Mouse (Mus musculus): Measurements from ENCODE around the gene Atp8a2. TPM values are rescaled to one million over a fixed set of nuclear protein-coding genes. Genes with fewer than 3 reads are reported as not detected.
A peak's percentile ranks its signal among the peaks of the same experiment; 100 is the strongest.

Atp8a2 gene
- total RNA-seq, 2 experiments from 2014 or later, result 45.3 to 46.9 TPM

DNA sequence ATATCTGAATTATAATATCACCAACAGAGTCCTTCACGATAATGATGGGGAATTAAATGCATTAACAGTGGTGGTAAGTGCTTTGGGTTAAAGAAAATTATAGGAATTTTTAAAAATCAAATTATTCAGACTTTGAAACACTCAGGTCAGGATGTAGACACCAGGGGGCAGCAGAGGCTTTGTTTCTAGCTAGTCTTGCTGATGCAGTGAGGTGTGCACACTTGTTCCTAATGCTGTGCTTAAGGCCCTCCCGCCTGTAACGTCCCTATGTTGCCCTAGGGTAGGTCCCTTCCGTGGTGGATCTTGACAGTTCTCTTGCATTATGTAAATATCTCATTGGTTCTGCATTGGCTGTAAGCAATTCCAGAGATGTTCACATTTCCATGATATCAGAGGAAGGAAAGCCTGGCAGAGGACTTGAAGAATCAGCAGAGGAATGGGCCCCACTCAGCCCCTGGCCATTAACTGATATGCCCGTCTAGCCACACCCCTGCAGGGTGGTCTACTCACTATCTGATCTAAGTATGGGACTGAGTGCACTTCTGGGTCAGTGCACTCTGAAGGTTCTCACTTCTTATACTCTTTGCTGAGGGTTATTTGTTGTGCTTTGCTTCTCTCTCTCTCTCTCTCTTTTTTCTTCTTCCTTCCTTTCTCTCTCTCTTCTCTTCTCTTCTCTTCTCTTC lies 591.2 kb downstream of the Atp8a2 start:
- peak in 1 of 2 experiments; percentile 79 for DNase-seq (ENCODE audit: low spot score in 2 of 2)
- Histone ChIP-seq H3K27ac (no peak overlapping the region), H3K4me3 (no peak overlapping the region)
- peak; percentile 89 for TF ChIP-seq CTCF (conservative IDR thresholded peaks at IDR 0.05)

GRCm38 (mm10) chr14:59604002-59604645 lies 592.9 kb downstream of the Atp8a2 start:
- H3K27ac ChIP-seq, result no peak overlapping the region
- TF ChIP-seq CTCF (conservative IDR thresholded peaks at IDR 0.05), result peak; percentile 85
- peak in 1 of 2 experiments; percentile 30 for DNase-seq (ENCODE audit: low spot score in 2 of 2)
- H3K4me3 ChIP-seq, result no peak overlapping the region

DNA sequence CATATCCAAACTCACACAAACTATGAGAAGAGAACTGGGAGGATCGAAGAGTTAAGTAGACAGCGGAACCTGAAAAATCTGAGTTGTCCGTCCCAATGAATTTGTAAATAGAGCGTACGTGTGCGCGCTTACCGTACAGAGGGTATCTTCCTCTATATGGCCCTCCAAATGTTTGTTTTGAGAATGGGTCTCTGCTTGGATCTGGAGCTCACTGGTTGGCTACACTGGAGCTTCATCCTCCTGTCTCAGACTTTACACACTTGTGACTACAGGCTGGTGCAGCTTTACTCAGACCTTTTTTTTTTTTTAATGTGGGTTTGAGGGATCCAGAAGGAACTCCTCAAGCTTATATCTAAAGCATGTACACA lies 598.7 kb downstream of the Atp8a2 start:
- no peak for DNase-seq (ENCODE audit: low spot score in 2 of 2)
- H3K27ac ChIP-seq, result peak overlapping the region; percentile 93
- no peak for TF ChIP-seq CTCF (conservative IDR thresholded peaks at IDR 0.05)
- H3K4me3 ChIP-seq, result peak overlapping the region; percentile 83

DNA sequence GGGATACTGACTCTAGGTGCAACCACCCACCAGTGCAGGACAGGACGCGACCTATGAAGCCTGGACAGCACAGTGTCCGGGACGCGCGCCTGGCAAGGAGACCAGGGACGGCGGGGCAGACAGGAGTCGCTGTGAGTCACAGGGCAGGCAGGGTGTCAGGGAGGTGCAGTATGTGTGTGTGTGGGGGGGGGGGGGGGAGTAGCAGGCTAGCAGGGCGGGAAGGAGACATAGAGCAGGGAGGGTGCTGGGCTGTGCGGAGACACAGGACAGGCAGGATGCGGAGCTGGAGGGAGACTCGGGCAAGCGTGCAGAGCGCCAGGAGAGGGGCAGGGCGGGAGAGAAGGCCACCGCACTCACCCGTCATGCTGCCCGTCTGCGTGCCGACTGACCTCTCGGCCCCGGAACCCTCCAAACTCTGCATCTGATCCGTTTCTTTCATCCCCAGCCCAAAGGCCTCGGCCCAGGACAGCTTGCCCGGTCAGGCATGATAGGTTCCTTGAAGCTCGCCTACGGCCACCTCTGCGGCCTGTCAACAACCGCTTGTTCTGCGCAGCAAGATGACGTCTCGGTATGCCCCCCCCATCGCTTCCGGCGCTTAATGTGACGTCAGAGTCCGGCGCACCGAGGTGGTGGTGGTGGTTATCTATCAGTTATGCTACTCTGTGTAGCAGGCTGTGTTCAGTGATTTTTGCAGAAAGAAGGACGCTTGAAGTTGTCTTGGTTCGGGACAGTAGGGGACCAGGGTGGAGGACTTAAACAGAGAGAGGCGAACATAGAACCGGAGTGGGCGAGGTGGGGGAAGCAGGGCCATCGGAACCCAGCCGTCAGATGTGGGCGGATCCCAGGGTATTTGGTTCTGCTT lies 599.4 kb downstream of the Atp8a2 start, which contains the start of gene Cdadc1:
Gene Cdadc1 (minus strand): TSS at position 562 of the 862 bp plus-strand sequence.
- peak; percentile 94 to 98 for DNase-seq (ENCODE audit: low spot score in 2 of 2)
- peak within 1 kb of the TSS; percentile 83 for H3K4me3 ChIP-seq
- TF ChIP-seq CTCF (conservative IDR thresholded peaks at IDR 0.05), result no peak

DNA sequence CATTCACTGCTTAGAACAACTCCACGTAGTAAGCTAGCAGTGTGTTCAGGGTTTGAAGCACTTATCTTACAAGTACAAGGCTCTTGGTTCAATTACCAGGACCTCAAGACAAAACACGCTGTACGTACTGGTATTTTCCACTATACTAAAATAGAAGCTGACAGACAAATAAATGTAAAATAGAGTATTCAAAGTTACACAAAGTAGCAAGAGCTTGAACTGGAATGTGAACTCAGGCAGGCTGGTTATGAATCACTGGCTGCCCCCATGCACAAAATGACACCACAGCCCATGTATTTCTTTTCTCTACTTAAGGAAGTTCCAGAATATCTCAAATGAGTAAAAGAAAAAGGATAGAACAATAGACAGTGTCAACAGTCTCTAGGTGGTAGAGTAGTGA lies 602.0 kb downstream of the Atp8a2 start:
- DNase-seq (ENCODE audit: low spot score in 2 of 2), result no peak
- no peak for TF ChIP-seq CTCF (conservative IDR thresholded peaks at IDR 0.05)
- Histone ChIP-seq H3K4me3 (no peak overlapping the region), H3K27ac (no peak overlapping the region)

More for the DNA sequence above, 599.4 kb downstream of the Atp8a2 start, which contains the start of gene Cdadc1:
- H3K27ac ChIP-seq, result peak within 1 kb of the TSS; percentile 93

DNA sequence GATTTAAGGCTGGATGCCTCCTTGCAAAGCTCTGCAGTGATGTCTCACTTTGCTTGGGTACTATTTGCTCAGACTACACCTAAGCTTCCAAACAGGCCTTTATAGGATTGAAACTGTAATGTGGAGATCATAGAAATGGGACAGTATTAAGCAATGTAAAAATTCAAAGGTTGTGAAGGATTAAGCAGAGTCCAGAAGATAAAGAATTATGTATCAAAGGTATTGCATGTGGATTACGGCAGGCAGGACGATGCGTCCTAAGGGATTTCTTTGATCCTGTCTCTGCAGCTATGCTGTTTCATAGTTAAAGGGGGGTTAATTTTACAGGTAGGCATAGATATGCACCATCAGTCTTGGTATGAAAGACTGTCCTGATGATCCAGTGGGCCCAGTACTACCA lies 604.4 kb downstream of the Atp8a2 start:
- Histone ChIP-seq H3K4me3 (no peak overlapping the region), H3K27ac (no peak overlapping the region)
- DNase-seq (ENCODE audit: low spot score in 2 of 2), result no peak
- no peak for TF ChIP-seq CTCF (conservative IDR thresholded peaks at IDR 0.05)

DNA sequence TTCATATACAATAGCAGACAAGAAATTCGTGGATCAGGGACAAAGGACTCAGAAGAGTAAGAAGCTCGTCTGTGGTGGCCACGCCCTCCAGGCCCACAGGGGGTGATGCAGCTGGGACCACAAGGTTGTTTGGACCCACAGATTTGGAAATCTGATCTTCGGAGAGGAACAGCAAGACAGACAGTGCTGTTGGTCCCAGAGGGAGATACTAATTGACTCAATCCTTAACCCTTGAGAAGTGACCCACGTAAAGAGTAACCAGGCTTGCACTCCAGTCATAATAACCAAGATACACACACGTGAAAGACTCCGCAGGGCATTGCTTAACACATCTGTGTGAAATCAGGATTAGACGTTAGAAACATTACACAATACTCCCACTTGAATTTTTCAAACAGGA lies 605.1 kb downstream of the Atp8a2 start:
- H3K27ac ChIP-seq, result no peak overlapping the region
- TF ChIP-seq CTCF (conservative IDR thresholded peaks at IDR 0.05), result no peak
- no peak overlapping the region for H3K4me3 ChIP-seq
- DNase-seq (ENCODE audit: low spot score in 2 of 2), result no peak

DNA sequence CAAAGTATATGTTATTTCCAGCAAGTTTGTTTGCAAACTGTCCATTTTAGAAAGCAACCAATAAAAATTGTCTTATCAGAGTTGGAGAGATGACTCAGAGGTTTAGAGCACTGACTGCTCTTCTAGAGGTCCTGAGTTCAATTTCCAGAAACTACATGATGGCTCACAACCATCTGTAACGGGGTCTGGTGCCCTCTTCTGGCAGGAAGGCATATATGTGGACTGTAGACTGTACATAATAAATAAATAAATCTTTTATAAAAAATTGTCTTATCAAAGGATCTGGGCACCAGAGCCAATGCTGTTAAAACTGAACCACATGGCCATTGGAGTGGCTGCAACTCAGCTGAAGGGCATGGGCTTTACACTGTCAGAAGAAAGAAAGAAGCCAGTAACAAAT lies 606.4 kb downstream of the Atp8a2 start:
- TF ChIP-seq CTCF (conservative IDR thresholded peaks at IDR 0.05), result peak; percentile 73
- no peak for DNase-seq (ENCODE audit: low spot score in 2 of 2)
- Histone ChIP-seq H3K4me3 (no peak overlapping the region), H3K27ac (no peak overlapping the region)

Small RNA genes lying within 50 kb of the gene (microRNA-seq; reads per million reads assigned to microRNA genes)
- 0 reads per million in 2 experiments for gene Mir719

Other genes starting within 250 kb of the Atp8a2 start
- under 1 TPM in 1 of 2 experiments, not detected in 1; 0.23 TPM for gene Nupl1, start 54.3 kb upstream of the Atp8a2 start, total RNA-seq (2021)
- 10 to 100 TPM; 70.8 to 73.8 TPM for gene Gm49336, start 54.3 kb upstream of the Atp8a2 start, total RNA-seq (2021)
- gene Mtmr6, start 68.0 kb upstream of the Atp8a2 start, total RNA-seq (2021), result 100 to 1,000 TPM; 103 to 105 TPM
- gene Amer2, start 176.1 kb upstream of the Atp8a2 start, total RNA-seq (2021), result 10 to 100 TPM; 47.7 to 49.2 TPM

All from layer of hippocampus, adult 2 months (tissue).